Comparison of ENCODE assay signal across 21 mouse cellular contexts in the genomic region with DNA sequence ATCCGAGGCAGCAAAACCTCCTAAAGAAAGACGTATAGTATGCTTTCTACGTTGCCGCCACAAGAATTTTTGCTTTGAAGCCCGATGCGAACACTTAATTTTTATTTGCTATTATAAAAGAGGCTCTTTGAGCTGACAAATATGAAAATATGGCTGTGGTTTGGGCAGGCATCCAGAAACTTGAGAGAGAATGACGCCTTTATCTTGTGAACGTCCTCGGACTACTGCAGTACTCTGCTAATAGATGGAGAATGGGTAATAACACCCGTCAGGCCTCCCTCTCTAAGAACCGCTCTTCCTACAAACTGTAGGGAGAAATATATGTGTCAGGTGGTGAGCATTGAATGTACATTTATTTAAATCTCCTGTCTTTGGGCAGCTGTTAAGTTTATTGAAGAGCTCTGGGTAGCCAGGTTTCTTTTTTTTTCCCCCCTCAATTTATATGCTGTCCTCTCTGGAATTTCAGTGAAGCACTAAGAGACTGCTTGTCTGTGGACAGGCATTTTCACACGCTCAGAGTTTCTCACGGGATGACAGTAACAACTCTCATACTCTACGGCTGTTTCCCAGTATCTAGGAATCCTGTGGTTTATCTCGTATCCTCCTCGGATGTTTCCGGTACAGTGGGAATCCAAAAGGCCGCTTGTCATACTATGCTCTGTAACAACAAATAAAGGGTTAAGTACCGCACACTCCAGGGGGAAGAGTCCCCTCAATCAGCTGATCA.
DNase-seq lines count a peak whose midpoint lies in the region; ATAC-seq and TF ChIP-seq lines count a peak whose summit lies in the region.
"Had no signal": no experiment of that assay in that cellular context is flagged by ENCODE, and none has a peak within 500 bp of the region (broad histone marks: within the 10 kb centered on the region; RNA-seq: fewer than 3 reads in every experiment).

No protein-coding gene starts in this region.

- no peak for TF ChIP-seq CTCF in stomach, postnatal 0 days (IDR thresholded peaks at IDR 0.05; ENCODE audit: low read depth)

- peaks cover 9% of the 10 kb centered on the region for H3K4me1 ChIP-seq in heart, embryonic 15.5 days (replicated peaks)
- H3K4me1 ChIP-seq in stomach, embryonic 14.5 days (ENCODE audit: control insufficient read depth, insufficient read depth, low read length) = peaks cover 9% of the 10 kb centered on the region; the same call in 1 of the 2 replicates
- H3K4me1 ChIP-seq in stomach, postnatal 0 days (replicated peaks; ENCODE audit: control insufficient read depth, insufficient read depth) = no peaks in the 10 kb centered on the region
- H3K4me1 ChIP-seq: hindbrain, embryonic 12.5 days; liver, embryonic 15.5 days; neural tube, embryonic 12.5 days had no signal

- no peak overlapping the region for H3K4me3 ChIP-seq in heart, embryonic 15.5 days
- no peak overlapping the region for H3K4me3 ChIP-seq in stomach, embryonic 14.5 days (ENCODE audit: low read depth, low read length)
- no peak overlapping the region for H3K4me3 ChIP-seq in stomach, postnatal 0 days (ENCODE audit: low read depth, low read length)
- H3K4me3 ChIP-seq: hindbrain, embryonic 12.5 days; limb, embryonic 13.5 days; liver, embryonic 15.5 days; neural tube, embryonic 12.5 days had no signal

- H3K4me2 ChIP-seq in heart, embryonic 15.5 days = 0 out of 2 replicates have a peak overlapping the region, but pooled peaks have one; percentile 12
- no peak overlapping the region for H3K4me2 ChIP-seq in stomach, embryonic 14.5 days (replicated peaks; ENCODE audit: low read depth, low read length)
- no peak overlapping the region for H3K4me2 ChIP-seq in stomach, postnatal 0 days (replicated peaks; ENCODE audit: low read depth)
- H3K4me2 ChIP-seq: hindbrain, embryonic 12.5 days; limb, embryonic 13.5 days; liver, embryonic 15.5 days; neural tube, embryonic 12.5 days had no signal

- H3K9ac ChIP-seq in heart, embryonic 15.5 days = no peak overlapping the region
- H3K9ac ChIP-seq in stomach, embryonic 14.5 days (replicated peaks; ENCODE audit: low read depth, low read length) = no peak overlapping the region
- no peak overlapping the region for H3K9ac ChIP-seq in stomach, postnatal 0 days (ENCODE audit: low read length)
- H3K9ac ChIP-seq: hindbrain, embryonic 12.5 days; limb, embryonic 13.5 days; liver, embryonic 15.5 days; neural tube, embryonic 12.5 days had no signal

- TF ChIP-seq EP300 in stomach, postnatal 0 days (optimal IDR thresholded peaks at IDR 0.05) = no peak

- H3K9me3 ChIP-seq in heart, embryonic 15.5 days (replicated peaks) = no peaks in the 10 kb centered on the region
- H3K9me3 ChIP-seq in stomach, embryonic 14.5 days (ENCODE audit: control insufficient read depth, low read depth, low read length) = no peaks in the 10 kb centered on the region
- H3K9me3 ChIP-seq in stomach, postnatal 0 days (ENCODE audit: control insufficient read depth, low read length) = no peaks in the 10 kb centered on the region
- H3K9me3 ChIP-seq: hindbrain, embryonic 12.5 days; limb, embryonic 13.5 days; liver, embryonic 15.5 days; neural tube, embryonic 12.5 days had no signal

- 44% methylated on average over 19 of the region's 19 CpGs for WGBS in heart, embryonic 15.5 days
- 43% methylated on average over 19 of the region's 19 CpGs for WGBS in stomach, embryonic 14.5 days
- WGBS in stomach, postnatal 0 days = 56% methylated on average over 19 of the region's 19 CpGs

- no peak overlapping the region for H3K27ac ChIP-seq in heart, embryonic 15.5 days
- H3K27ac ChIP-seq in stomach, embryonic 14.5 days (ENCODE audit: low read length) = no peak overlapping the region
- H3K27ac ChIP-seq in stomach, postnatal 0 days (replicated peaks) = no peak overlapping the region
- H3K27ac ChIP-seq: hindbrain, embryonic 12.5 days; limb, embryonic 13.5 days; liver, embryonic 15.5 days; neural tube, embryonic 12.5 days had no signal

- no peak for DNase-seq in heart, adult 8-10 months (ENCODE audit: low spot score)
- DNase-seq in kidney, adult 9 months = peak; percentile 21
- DNase-seq in kidney, adult 11 months = no peak
- no peak for DNase-seq in stomach, postnatal 0 days (ENCODE audit: low spot score)
- DNase-seq in gastrocnemius, adult 18-20 months (ENCODE audit: low spot score) = no peak
- DNase-seq: cerebellum, adult 18-20 months; cerebellum, postnatal 36 days; gastrocnemius, postnatal 10 days; layer of hippocampus, adult 9-11 months; lung, postnatal 36 days; thymus, postnatal 36 days had no signal

- H3K36me3 ChIP-seq in heart, embryonic 15.5 days = no peaks in the 10 kb centered on the region
- no peaks in the 10 kb centered on the region for H3K36me3 ChIP-seq in stomach, embryonic 14.5 days (ENCODE audit: control insufficient read depth, insufficient read depth, low read length)
- no peaks in the 10 kb centered on the region for H3K36me3 ChIP-seq in stomach, postnatal 0 days (ENCODE audit: control insufficient read depth, insufficient read depth, low read length)
- H3K36me3 ChIP-seq: hindbrain, embryonic 12.5 days; limb, embryonic 13.5 days; liver, embryonic 15.5 days; neural tube, embryonic 12.5 days had no signal

- no peaks in the 10 kb centered on the region for H3K27me3 ChIP-seq in heart, embryonic 15.5 days
- no peaks in the 10 kb centered on the region for H3K27me3 ChIP-seq in stomach, embryonic 14.5 days (ENCODE audit: control insufficient read depth, insufficient read depth, low read length)
- H3K27me3 ChIP-seq in stomach, postnatal 0 days (ENCODE audit: control insufficient read depth, insufficient read depth, low read length) = no peaks in the 10 kb centered on the region
- H3K27me3 ChIP-seq: hindbrain, embryonic 12.5 days; limb, embryonic 13.5 days; liver, embryonic 15.5 days; neural tube, embryonic 12.5 days; Patski had no signal

- no peak for ATAC-seq in heart, embryonic 15.5 days (replicated peaks; ENCODE audit: insufficient number of reproducible peaks, insufficient read depth, low FRiP score, low read depth)
- peak; percentile 49; the same call in 1 of the 2 replicates for ATAC-seq in stomach, embryonic 14.5 days (ENCODE audit: insufficient number of reproducible peaks, insufficient read depth, low FRiP score, low read depth)
- no peak for ATAC-seq in stomach, postnatal 0 days (ENCODE audit: low FRiP score, low TSS enrichment)
- ATAC-seq: activated CD4-positive, CD25-positive, alpha-beta regulatory T cell, adult 4 months; forebrain, embryonic 16.5 days; inflammation-experienced regulatory T-cells, adult 6 months; Patski had no signal
